Mouse (Mus musculus): ENCODE measurements around the gene Treh. TPM values are rescaled to one million over a fixed set of nuclear protein-coding genes. Genes with fewer than 3 reads are reported as not detected.
A peak's percentile ranks its signal among the peaks of the same experiment; 100 is the strongest.

Gene Treh
- polyA plus RNA-seq, 1 experiment, result not detected

- no peak overlapping the region for H3K4me3 ChIP-seq (ENCODE audit: extremely low read depth, insufficient read depth, insufficient read length)
- 86% methylated on average over 8 of the region's 8 CpGs for WGBS
- H3K36me3 ChIP-seq (ENCODE audit: control insufficient read depth, insufficient read depth, low read length), result no peaks in the 10 kb centered on the region
- no peaks in the 10 kb centered on the region for H3K27me3 ChIP-seq (ENCODE audit: control insufficient read depth, insufficient read depth, low read length)
- no peak for DNase-seq (ENCODE audit: low read depth in 1 of 2, low spot score in 2 of 2)
- no peak overlapping the region for H3K27ac ChIP-seq (ENCODE audit: insufficient read depth, low read length)
- H3K4me1 ChIP-seq (ENCODE audit: control insufficient read depth, insufficient read depth, insufficient read length), result peaks cover 10% of the 10 kb centered on the region
- TF ChIP-seq CTCF (IDR thresholded peaks at IDR 0.05; ENCODE audit: extremely low read depth, insufficient read depth, insufficient read length, insufficient replicate concordance), result no peak
- TF ChIP-seq POLR2A (IDR thresholded peaks at IDR 0.05; ENCODE audit: low read depth, low read length), result no peak
These were observed 46.8 kb downstream of the Treh start for GRCm38 (mm10) chr9:44719632-44720357.

GRCm38 (mm10) chr9:44720358-44721153 is 47.5 kb downstream of the Treh start:
- Histone ChIP-seq H3K27me3 (ENCODE audit: control insufficient read depth, insufficient read depth, low read length) (no peaks in the 10 kb centered on the region), H3K4me1 (ENCODE audit: control insufficient read depth, insufficient read depth, insufficient read length) (peaks cover 10% of the 10 kb centered on the region), H3K27ac (ENCODE audit: insufficient read depth, low read length) (no peak overlapping the region), H3K36me3 (ENCODE audit: control insufficient read depth, insufficient read depth, low read length) (no peaks in the 10 kb centered on the region), H3K4me3 (ENCODE audit: extremely low read depth, insufficient read depth, insufficient read length) (peak overlapping the region; percentile 47; the same call in 1 of the 2 replicates)
- TF ChIP-seq CTCF (IDR thresholded peaks at IDR 0.05; ENCODE audit: extremely low read depth, insufficient read depth, insufficient read length, insufficient replicate concordance) (no peak), POLR2A (IDR thresholded peaks at IDR 0.05; ENCODE audit: low read depth, low read length) (no peak)
- 23% methylated on average over 9 of the region's 9 CpGs for WGBS
- DNase-seq (ENCODE audit: low read depth in 1 of 2, low spot score in 2 of 2), result no peak

- no peaks in the 10 kb centered on the region for H3K36me3 ChIP-seq (ENCODE audit: control insufficient read depth, insufficient read depth, low read length)
- peak overlapping the region; percentile 47; the same call in 1 of the 2 replicates for H3K4me3 ChIP-seq (ENCODE audit: extremely low read depth, insufficient read depth, insufficient read length)
- TF ChIP-seq POLR2A (IDR thresholded peaks at IDR 0.05; ENCODE audit: low read depth, low read length), result no peak
- no peak for TF ChIP-seq CTCF (IDR thresholded peaks at IDR 0.05; ENCODE audit: extremely low read depth, insufficient read depth, insufficient read length, insufficient replicate concordance)
- no peaks in the 10 kb centered on the region for H3K27me3 ChIP-seq (ENCODE audit: control insufficient read depth, insufficient read depth, low read length)
- H3K27ac ChIP-seq (ENCODE audit: insufficient read depth, low read length), result no peak overlapping the region
- H3K4me1 ChIP-seq (ENCODE audit: control insufficient read depth, insufficient read depth, insufficient read length), result peaks cover 10% of the 10 kb centered on the region
- 1% methylated on average over 39 of the region's 40 CpGs for WGBS
- peak in 1 of 2 experiments; percentile 25 for DNase-seq (ENCODE audit: low read depth in 1 of 2, low spot score in 2 of 2)
These were observed 48.3 kb downstream of the Treh start for GRCm38 (mm10) chr9:44721154-44721876.

- no peak for DNase-seq (ENCODE audit: low read depth in 1 of 2, low spot score in 2 of 2)
- H3K27ac ChIP-seq (ENCODE audit: insufficient read depth, low read length), result no peak overlapping the region
- H3K4me3 ChIP-seq (ENCODE audit: extremely low read depth, insufficient read depth, insufficient read length), result no peak overlapping the region
- peaks cover 10% of the 10 kb centered on the region for H3K4me1 ChIP-seq (ENCODE audit: control insufficient read depth, insufficient read depth, insufficient read length)
- WGBS, result 84% methylated on average over 3 of the region's 3 CpGs
- H3K27me3 ChIP-seq (ENCODE audit: control insufficient read depth, insufficient read depth, low read length), result no peaks in the 10 kb centered on the region
- no peaks in the 10 kb centered on the region for H3K36me3 ChIP-seq (ENCODE audit: control insufficient read depth, insufficient read depth, low read length)
- TF ChIP-seq CTCF (IDR thresholded peaks at IDR 0.05; ENCODE audit: extremely low read depth, insufficient read depth, insufficient read length, insufficient replicate concordance) (no peak), POLR2A (IDR thresholded peaks at IDR 0.05; ENCODE audit: low read depth, low read length) (no peak)
These were observed 48.8 kb downstream of the Treh start for GRCm38 (mm10) chr9:44721877-44722186.

GRCm38 (mm10) chr9:44722575-44722974 is 49.5 kb downstream of the Treh start:
- no peaks in the 10 kb centered on the region for H3K36me3 ChIP-seq (ENCODE audit: control insufficient read depth, insufficient read depth, low read length)
- TF ChIP-seq POLR2A (IDR thresholded peaks at IDR 0.05; ENCODE audit: low read depth, low read length), result no peak
- DNase-seq (ENCODE audit: low read depth in 1 of 2, low spot score in 2 of 2), result no peak
- H3K27me3 ChIP-seq (ENCODE audit: control insufficient read depth, insufficient read depth, low read length), result no peaks in the 10 kb centered on the region
- peaks cover 10% of the 10 kb centered on the region for H3K4me1 ChIP-seq (ENCODE audit: control insufficient read depth, insufficient read depth, insufficient read length)
- H3K4me3 ChIP-seq (ENCODE audit: extremely low read depth, insufficient read depth, insufficient read length), result no peak overlapping the region
- WGBS, result 66% methylated on average over 7 of the region's 7 CpGs
- no peak overlapping the region for H3K27ac ChIP-seq (ENCODE audit: insufficient read depth, low read length)

- WGBS, result 28% methylated on average over 7 of the region's 7 CpGs
- Histone ChIP-seq H3K36me3 (ENCODE audit: control insufficient read depth, insufficient read depth, low read length) (no peaks in the 10 kb centered on the region), H3K27me3 (ENCODE audit: control insufficient read depth, insufficient read depth, low read length) (no peaks in the 10 kb centered on the region), H3K4me3 (ENCODE audit: extremely low read depth, insufficient read depth, insufficient read length) (no peak overlapping the region), H3K27ac (ENCODE audit: insufficient read depth, low read length) (no peak overlapping the region), H3K4me1 (ENCODE audit: control insufficient read depth, insufficient read depth, insufficient read length) (peaks cover 10% of the 10 kb centered on the region)
- no peak for TF ChIP-seq POLR2A (IDR thresholded peaks at IDR 0.05; ENCODE audit: low read depth, low read length)
- TF ChIP-seq CTCF (IDR thresholded peaks at IDR 0.05; ENCODE audit: extremely low read depth, insufficient read depth, insufficient read length, insufficient replicate concordance), result no peak
- no peak for DNase-seq (ENCODE audit: low read depth in 1 of 2, low spot score in 2 of 2)
These were observed 50.0 kb downstream of the Treh start for GRCm38 (mm10) chr9:44723008-44723407.
